Mouse (Mus musculus): ENCODE measurements around the gene Vps45.
A peak's percentile ranks its signal among the peaks of the same experiment; 100 is the strongest.

Vps45 gene

DNA sequence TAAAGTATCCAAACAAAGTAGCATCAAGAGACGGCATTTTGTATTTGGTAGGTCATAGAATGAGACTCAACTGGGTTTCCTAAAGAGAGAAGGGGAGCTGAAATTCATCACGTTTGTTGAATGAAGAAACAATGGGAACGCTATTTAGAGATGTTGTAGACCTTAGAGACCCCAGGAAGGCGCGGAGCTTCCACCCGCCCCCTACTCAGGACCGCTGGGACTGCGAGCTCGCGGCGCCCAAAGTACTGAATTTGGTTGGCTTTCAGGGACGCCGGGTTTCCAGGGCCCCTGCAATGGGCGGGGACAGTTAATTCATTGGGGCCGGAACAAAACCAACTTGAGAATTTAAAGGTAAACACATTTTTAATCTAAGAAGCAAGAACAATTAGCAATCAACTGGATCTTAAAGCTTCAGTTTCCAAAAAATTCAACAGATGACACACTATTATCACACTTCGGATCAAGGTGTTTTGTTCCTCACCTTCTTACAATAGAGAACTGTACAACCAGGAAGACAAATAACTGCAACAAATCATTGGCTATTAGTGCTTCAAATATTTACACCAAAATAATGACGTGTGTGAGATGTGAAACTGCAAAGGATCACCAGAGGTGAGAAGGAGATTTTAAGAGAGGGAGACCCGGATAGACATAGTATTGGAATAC is at the start of gene Vps45:
Gene Vps45 (minus strand): TSS at position 236 of the 666 bp plus-strand sequence.
- peak; percentile 80 for DNase-seq

DNA sequence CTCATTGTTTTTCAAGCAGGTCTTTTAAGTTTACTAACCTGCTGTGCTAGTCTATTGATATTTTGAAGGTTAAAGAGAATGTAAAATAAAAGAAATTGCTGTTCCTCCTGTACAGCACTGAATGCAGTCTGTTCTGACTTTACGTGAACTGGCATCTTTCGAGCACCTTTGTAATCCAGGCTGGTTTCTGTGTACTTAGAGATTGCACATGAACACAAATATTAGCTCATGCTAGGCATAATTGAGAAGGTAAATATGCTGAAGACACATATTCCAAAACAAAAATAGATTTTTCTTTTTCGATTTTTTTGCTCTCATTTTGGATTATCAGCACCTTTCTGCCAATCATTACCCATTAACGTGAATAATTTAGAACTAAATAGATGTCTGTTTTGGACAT is 47.9 kb upstream of the Vps45 start:
- DNase-seq = no peak

- no peak for DNase-seq
Measured at GRCm38 (mm10) chr3:96105232-96105747, 47.0 kb upstream of the Vps45 start.

DNA sequence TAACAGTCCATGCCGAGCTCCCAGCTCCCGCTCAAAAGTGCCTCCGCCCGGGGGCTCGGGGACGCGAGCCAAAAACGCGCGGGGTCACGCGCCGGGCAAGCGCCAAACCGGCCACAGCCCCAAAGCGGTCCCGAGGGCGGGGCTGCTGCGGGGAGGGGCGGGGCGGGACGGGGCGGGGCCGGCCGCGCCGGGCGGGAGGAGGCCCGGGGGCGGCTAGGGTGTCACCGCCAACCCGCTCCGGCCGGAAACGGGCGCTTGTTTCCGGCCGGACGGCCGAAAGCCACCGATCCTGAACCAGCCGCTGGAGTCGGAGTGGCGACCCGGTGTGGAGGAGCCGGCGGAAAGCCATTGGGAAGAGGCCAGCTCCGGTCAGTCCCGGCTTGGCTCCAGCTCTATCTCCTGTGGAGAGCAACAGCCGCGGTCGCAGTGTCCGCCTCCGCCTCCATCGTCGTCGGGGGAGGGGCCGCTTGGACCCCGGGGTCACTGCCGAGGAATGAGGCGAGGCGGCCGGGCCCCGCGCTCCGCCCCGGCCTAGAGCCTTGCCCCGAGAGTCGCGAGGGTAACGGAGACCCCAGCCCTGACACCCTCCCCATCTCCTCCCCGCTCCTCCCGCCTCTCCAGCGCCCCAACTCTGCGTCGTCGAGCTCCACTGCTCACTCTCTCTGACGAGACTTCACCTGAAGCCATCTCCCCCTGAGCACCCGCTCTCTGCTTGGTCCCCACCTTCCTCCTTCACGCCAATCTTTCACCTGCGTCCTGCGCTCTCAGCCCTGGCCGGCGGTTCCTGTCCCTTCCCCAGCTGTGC is 46.2 kb upstream of the Vps45 start, which contains the start of gene Otud7b:
Gene Otud7b (plus strand): TSS at position 267 of the 805 bp plus-strand sequence.
- DNase-seq = peak; percentile 72

DNA sequence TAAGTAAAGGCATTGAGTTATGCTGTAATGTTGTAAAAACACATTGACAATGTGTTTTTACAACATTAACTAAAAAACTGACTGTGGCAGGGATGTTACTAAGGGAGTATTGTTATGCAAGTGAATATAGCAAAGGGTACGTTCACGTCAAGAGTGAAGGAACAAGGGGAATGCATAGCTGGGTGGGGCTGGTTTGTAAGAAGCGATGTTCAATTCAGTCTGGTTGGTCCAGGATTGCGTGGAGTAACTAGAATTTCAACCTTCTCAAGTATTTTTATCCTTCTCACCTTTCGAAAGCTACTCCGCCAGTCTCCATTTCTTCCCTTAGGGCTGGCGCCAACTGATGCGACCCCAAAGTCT is 45.6 kb upstream of the Vps45 start:
- DNase-seq = no peak

- peak; percentile 85 for DNase-seq
Measured at GRCm38 (mm10) chr3:96102100-96102872, 44.0 kb upstream of the Vps45 start.

- DNase-seq = no peak
Measured at GRCm38 (mm10) chr3:96098616-96099267, 40.5 kb upstream of the Vps45 start.

GRCm38 (mm10) chr3:96098168-96098567 is 39.9 kb upstream of the Vps45 start:
- DNase-seq = no peak

- no peak for DNase-seq
Measured at GRCm38 (mm10) chr3:96094203-96094602, 35.9 kb upstream of the Vps45 start.

- no peak for DNase-seq
Measured at GRCm38 (mm10) chr3:96093509-96093908, 35.2 kb upstream of the Vps45 start.

DNA sequence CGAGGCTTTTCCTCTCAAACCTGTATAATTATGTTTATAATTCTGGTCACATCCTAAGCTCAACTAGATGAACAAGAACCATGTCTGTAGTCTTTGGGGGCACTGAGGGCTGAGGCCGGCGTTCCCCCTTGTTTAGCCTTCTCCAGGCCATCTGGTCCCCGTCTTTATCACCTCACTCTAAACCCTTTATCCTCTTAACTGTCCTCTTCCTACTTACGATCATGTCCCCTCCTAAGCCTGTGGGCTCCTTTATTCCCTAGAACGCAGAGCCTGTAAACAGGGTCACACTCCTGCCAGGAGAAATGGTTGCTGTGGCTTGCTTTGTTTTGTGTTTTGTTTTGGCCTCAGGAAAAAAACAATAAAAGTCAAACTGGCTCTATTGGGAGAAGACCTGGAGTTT is 33.7 kb upstream of the Vps45 start:
- no peak for DNase-seq

GRCm38 (mm10) chr3:96091146-96091545 is 32.9 kb upstream of the Vps45 start:
- DNase-seq = no peak

- DNase-seq = peak; percentile 19
Measured at GRCm38 (mm10) chr3:96089882-96090489, 31.7 kb upstream of the Vps45 start.

GRCm38 (mm10) chr3:96087801-96088200 is 29.5 kb upstream of the Vps45 start:
- DNase-seq = no peak

DNA sequence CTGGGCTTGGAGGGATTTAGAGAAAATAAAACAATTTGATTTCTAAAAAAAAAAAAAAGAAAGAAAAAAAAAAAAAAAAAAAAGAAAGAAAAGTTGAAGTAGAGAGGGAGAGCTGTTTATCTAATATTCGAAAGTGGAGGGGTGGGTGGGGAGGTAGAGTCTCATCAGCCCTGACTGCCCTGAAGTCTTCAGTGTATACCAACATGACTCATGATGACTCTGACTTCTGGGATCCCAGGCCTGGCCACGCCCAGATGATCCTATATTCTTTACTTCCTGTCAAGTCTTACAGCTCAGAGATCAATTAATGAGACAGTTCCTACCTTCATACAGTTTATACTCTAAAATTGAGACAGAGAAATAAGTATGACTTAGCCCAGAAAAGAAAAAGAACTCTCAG is 29.0 kb upstream of the Vps45 start:
- DNase-seq = no peak

- DNase-seq = no peak
Measured at GRCm38 (mm10) chr3:96084146-96084755, 26.0 kb upstream of the Vps45 start.

GRCm38 (mm10) chr3:96082714-96083508 is 24.6 kb upstream of the Vps45 start:
- no peak for DNase-seq

DNA sequence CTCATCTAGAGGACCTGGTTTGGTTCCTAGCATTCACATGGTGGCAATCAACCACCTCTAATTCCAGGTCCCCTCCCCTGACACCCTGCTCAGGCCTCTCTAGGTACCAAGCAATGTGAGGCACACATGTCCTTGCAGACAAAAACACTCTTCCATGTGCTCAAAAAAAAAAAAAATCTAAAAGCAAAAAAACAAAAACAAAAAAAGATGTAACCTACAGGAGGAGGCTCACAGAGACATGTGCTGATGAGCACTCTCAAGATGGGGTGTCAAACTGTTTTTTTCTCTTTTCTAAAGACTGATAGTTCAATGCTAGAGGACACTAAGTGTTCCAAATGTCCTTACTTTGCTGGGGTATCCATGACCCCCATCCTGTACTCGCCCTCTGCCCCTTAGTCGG is 23.8 kb upstream of the Vps45 start:
- no peak for DNase-seq

DNA sequence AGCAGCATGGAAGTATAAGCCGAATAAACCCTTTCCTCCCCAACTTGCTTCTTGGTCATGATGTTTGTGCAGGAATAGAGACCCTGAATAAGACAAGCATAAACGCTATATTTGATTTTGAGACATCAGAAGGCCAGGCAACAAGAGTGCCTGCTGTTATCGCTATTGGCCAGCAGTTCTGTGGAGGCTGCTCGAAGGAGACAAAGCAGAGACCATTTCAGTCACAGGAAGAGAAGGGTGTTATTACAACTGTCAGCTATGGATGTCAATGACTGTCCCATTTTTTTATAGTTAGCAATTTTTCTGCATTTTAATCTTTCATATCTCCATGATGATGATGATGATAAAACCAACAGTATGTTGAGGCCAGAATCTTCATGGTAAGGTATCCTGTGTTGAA is 23.4 kb upstream of the Vps45 start:
- no peak for DNase-seq

GRCm38 (mm10) chr3:96081006-96081405 is 22.7 kb upstream of the Vps45 start:
- DNase-seq = peak; percentile 49

DNA sequence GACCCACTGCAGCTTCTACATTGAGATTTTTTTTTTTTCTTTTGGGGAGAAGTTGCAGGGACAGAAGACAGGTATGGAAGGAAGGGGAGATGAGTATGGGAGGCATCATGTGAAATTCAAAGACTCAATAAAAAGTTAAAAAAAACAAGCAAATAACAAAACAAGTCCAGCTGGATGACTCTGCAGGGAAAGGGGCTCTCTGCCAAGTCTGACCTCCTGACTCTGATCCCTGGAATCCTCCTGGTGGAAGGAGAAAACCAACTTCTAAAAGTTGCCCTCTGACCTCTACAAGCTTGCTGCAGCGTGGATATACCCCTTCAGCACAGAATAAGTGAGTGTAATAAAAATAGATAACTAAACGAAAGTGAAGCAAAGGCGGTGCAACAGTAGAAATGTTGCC is 20.4 kb upstream of the Vps45 start:
- no peak for DNase-seq
